Mouse (Mus musculus) stomach, postnatal 0 days (tissue): ENCODE measurements around the gene Mixl1. TPM values are rescaled to one million over a fixed set of nuclear protein-coding genes. Genes with fewer than 3 reads are reported as not detected.

Source experiments
- ATAC-seq: fragments of 200-750 bp; cut with Nextera tagmentation; 2 replicates; pipeline ENCODE4 v1.8.0; 2017; ENCODE audit not compliant: low FRiP score, low TSS enrichment
- DNase-seq: peaks from one replicate; pipeline ENCODE4 v3.0.0-alpha.2; 2016; ENCODE audit warnings: low spot score
- H3K27ac ChIP-seq: fragments of 300-500 bp; sonication (generic); replicated peaks from 2 replicates; pipeline ENCODE4 v1.5.1; 2014; ENCODE audit warnings: mild to moderate bottlenecking, control low read depth
- H3K27me3 ChIP-seq: fragments of 300-500 bp; sonication (generic); 2 replicates; pipeline ENCODE4 v1.6.1; 2014; ENCODE audit warnings: low read length; ENCODE audit not compliant: control insufficient read depth, insufficient read depth
- H3K36me3 ChIP-seq: fragments of 300-500 bp; sonication (generic); 2 replicates; pipeline ENCODE4 v1.6.1; 2014; ENCODE audit warnings: low read length, mixed read lengths; ENCODE audit not compliant: control insufficient read depth, insufficient read depth
- H3K4me1 ChIP-seq: fragments of 300-500 bp; sonication (generic); replicated peaks from 2 replicates; pipeline ENCODE4 v1.6.1; 2014; ENCODE audit warnings: antibody characterized with exemption; ENCODE audit not compliant: control insufficient read depth, insufficient read depth
- H3K4me2 ChIP-seq: fragments of 300-500 bp; sonication (generic); replicated peaks from 2 replicates; pipeline ENCODE4 v1.6.1; 2014; ENCODE audit warnings: low read depth, mild to moderate bottlenecking, control low read depth, moderate library complexity
- H3K4me3 ChIP-seq: fragments of 300-500 bp; sonication (generic); 2 replicates; pipeline ENCODE4 v1.5.1; 2014; ENCODE audit warnings: low read depth, low read length, control low read depth
- H3K9ac ChIP-seq: fragments of 300-500 bp; sonication (generic); 2 replicates; pipeline ENCODE4 v1.6.1; 2014; ENCODE audit warnings: mild to moderate bottlenecking, low read length, control low read depth, mixed read lengths
- H3K9me3 ChIP-seq: fragments of 300-500 bp; sonication (generic); 2 replicates; pipeline ENCODE4 v1.6.1; 2016; ENCODE audit warnings: low read length; ENCODE audit not compliant: control insufficient read depth
- CTCF ChIP-seq: IDR thresholded peaks from 2 replicates; pipeline ENCODE4 v1.5.1; 2016; ENCODE audit warnings: antibody characterized with exemption, low read depth, mild to moderate bottlenecking, moderate library complexity
- EP300 ChIP-seq: optimal IDR thresholded peaks from 2 replicates; pipeline ENCODE3; 2016; ENCODE audit warnings: antibody characterized with exemption
- WGBS: fragments of 180-500 bp; shearing (Covaris S2); extraction: QIAGEN DNeasy Blood & Tissue Kit; methylation state at CpG from one replicate; pipeline ENCODE4 v1.1.7; 2014; 5-methylcytosine and 5-hydroxymethylcytosine counted together
- polyA plus RNA-seq: library from polyadenylated mRNA; unstranded; fragments of >200 nt; fragmentation: Nextera tagmentation; extraction: Ambion mirVana; gene quantifications from 2 replicates; pipeline ENCODE4 v1.2.1, GENCODE M21; 2015

Mixl1 gene
- 0.04 and 0.05 TPM in 2 replicates for polyA plus RNA-seq

GRCm38 (mm10) chr1:180696626-180697352, at the start of gene Mixl1:
TSS of gene Mixl1 (minus strand) at chr1:180697034.
- Histone ChIP-seq H3K36me3 (no peaks in the 10 kb centered on the region), H3K9ac (0 out of 2 replicates have a peak within 1 kb of the TSS, but pooled peaks have one; percentile 13), H3K27ac (no peak within 1 kb of the TSS), H3K27me3 (peaks cover 5% of the 10 kb centered on the region; the same call in 1 of the 2 replicates), H3K4me3 (peak within 1 kb of the TSS; percentile 43), H3K4me2 (peak within 1 kb of the TSS; percentile 63), H3K4me1 (0 out of 2 replicates have a peak, but pooled peaks cover 3% of the 10 kb centered on the region), H3K9me3 (no peaks in the 10 kb centered on the region)
- peak; percentile 26 for DNase-seq
- TF ChIP-seq CTCF (no peak), EP300 (no peak)
- peak; percentile 38; the same call in 1 of the 2 replicates for ATAC-seq
- 1% methylated on average over 70 of the region's 79 CpGs for WGBS

DNA sequence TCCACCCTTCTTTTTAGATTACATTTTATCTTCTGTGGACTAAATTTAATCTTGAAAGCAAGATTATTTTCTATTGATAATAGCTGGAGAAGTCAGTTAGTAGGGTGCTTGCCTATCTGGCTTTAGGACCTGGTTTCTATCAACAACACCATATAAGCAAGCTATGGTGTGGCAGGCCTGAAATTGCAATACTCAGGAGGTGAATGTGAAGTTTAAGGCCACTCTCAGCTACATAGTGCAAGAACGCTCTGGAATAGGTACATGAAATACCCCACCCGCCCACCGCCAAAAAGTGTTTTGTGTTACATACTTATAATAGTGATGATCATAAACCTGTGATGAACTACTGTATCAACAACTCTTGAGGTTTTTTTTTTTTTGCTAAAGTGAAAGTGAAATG, 32.4 kb upstream of the Mixl1 start:
- peaks cover 2% of the 10 kb centered on the region; the same call in 1 of the 2 replicates for H3K4me1 ChIP-seq
- no peak overlapping the region for H3K4me3 ChIP-seq
- no peak overlapping the region for H3K9ac ChIP-seq
- DNase-seq (no peak), ATAC-seq (no peak)
- no peaks in the 10 kb centered on the region for H3K9me3 ChIP-seq
- H3K27me3 ChIP-seq: no peaks in the 10 kb centered on the region
- no peak overlapping the region for H3K27ac ChIP-seq
- no peak overlapping the region for H3K4me2 ChIP-seq
- WGBS: 86% methylated on average over 3 of the region's 3 CpGs
- TF ChIP-seq EP300: no peak
- no peak for TF ChIP-seq CTCF
- no peaks in the 10 kb centered on the region for H3K36me3 ChIP-seq

GRCm38 (mm10) chr1:180726183-180726582, 29.3 kb upstream of the Mixl1 start:
- H3K4me3 ChIP-seq: peak overlapping the region; percentile 98
- H3K4me1 ChIP-seq: peaks cover 2% of the 10 kb centered on the region; the same call in 1 of the 2 replicates
- H3K36me3 ChIP-seq: no peaks in the 10 kb centered on the region
- H3K27ac ChIP-seq: peak overlapping the region; percentile 95
- WGBS: under 1% methylated on average over 42 of the region's 42 CpGs
- H3K9ac ChIP-seq: peak overlapping the region; percentile 94
- H3K27me3 ChIP-seq: no peaks in the 10 kb centered on the region
- H3K9me3 ChIP-seq: no peaks in the 10 kb centered on the region
- ATAC-seq (peak; percentile 83), DNase-seq (no peak)
- no peak for TF ChIP-seq EP300
- TF ChIP-seq CTCF: no peak
- peak overlapping the region; percentile 79 for H3K4me2 ChIP-seq

DNA sequence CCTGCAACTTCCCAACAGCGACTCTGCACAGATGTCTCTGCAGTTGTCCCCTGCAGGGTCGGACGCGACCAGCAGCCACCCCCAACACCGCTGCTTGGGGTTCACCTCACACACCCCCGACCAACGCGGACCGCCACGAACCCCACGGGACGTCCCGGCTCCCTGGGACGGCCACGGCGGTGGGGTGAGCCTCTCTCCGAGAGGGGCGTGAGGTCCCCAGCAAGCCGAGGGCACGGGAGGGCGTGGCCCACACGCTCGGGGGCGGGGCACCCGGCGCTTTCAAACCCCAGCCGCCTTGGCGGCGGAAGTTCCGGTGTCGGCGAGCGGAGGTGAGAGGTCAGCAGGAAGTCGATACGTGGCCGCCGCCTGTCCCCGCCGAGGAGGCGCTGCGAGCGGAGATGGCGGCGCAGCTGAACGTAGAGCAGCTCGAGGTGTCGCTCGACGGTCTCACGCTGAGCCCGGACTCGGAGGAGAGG, 28.9 kb upstream of the Mixl1 start, which contains the start of gene Acbd3:
Acbd3 (plus strand) TSS at position 340 of the 476 bp plus-strand sequence.
- H3K9ac ChIP-seq: peak within 1 kb of the TSS; percentile 94
- TF ChIP-seq EP300: no peak
- TF ChIP-seq CTCF: peak; percentile 35; the same call in 1 of the 2 replicates
- no peaks in the 10 kb centered on the region for H3K36me3 ChIP-seq
- no peaks in the 10 kb centered on the region for H3K27me3 ChIP-seq
- H3K27ac ChIP-seq: peak within 1 kb of the TSS; percentile 95
- peak within 1 kb of the TSS; percentile 98 for H3K4me3 ChIP-seq
- peak; percentile 94 for DNase-seq
- peak within 1 kb of the TSS; percentile 79 for H3K4me2 ChIP-seq
- under 1% methylated on average over 46 of the region's 52 CpGs for WGBS
- peak; percentile 93 for ATAC-seq
- H3K4me1 ChIP-seq: peaks cover 2% of the 10 kb centered on the region; the same call in 1 of the 2 replicates
- no peaks in the 10 kb centered on the region for H3K9me3 ChIP-seq

DNA sequence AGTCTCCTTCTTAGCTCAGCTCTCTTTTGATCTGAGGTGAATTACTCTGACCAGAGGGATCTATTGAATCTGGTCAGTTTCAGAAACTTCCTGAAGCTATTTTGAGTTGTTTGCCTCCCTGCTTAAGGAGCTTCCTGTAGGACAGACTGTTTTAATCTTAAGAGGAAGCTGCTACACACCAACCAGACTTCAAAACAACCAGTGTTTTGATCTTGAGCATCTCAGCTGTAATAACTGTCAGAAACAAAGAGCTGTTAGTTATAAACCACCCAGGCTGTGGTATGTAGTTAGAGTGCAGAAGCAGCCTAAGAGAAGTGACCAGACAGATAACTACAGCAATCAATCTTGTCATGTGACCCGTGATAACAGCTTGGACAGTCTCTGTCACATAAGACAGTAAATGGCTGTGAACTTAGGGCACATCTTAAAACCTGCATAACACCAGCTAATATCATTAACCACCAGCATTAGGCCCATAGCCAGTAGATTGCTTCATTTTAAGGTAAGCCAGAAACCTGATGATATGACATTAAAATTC, 26.9 kb upstream of the Mixl1 start:
- H3K9me3 ChIP-seq: no peaks in the 10 kb centered on the region
- DNase-seq: no peak
- no peak overlapping the region for H3K27ac ChIP-seq
- no peaks in the 10 kb centered on the region for H3K27me3 ChIP-seq
- TF ChIP-seq EP300: no peak
- TF ChIP-seq CTCF: no peak
- H3K9ac ChIP-seq: no peak overlapping the region
- H3K4me2 ChIP-seq: no peak overlapping the region
- WGBS: 29% methylated on average over 1 of the region's 1 CpGs
- no peak overlapping the region for H3K4me3 ChIP-seq
- ATAC-seq: no peak
- H3K36me3 ChIP-seq: no peaks in the 10 kb centered on the region
- peaks cover 2% of the 10 kb centered on the region; the same call in 1 of the 2 replicates for H3K4me1 ChIP-seq
